Mouse (Mus musculus): ENCODE results near the gene Psg19.
"Not testable (repeated sequence)": the region's sequence is repeated elsewhere in the genome, so short reads cannot be mapped to it uniquely, and the experiment has no call there.

Psg19 gene

GRCm38 (mm10) chr7:18798420-18798819 lies at the start of gene Psg19:
TSS of gene Psg19 (minus strand) at chr7:18798520.
- no peak for DNase-seq (ENCODE audit: low spot score in 2 of 2)

- DNase-seq (ENCODE audit: low spot score in 2 of 2): no peak
Measured at GRCm38 (mm10) chr7:18844811-18845210, 46.5 kb upstream of the Psg19 start.

- DNase-seq (ENCODE audit: low spot score in 2 of 2): no peak
Measured at GRCm38 (mm10) chr7:18841174-18841567, 42.9 kb upstream of the Psg19 start.

GRCm38 (mm10) chr7:18840386-18841173 lies 42.3 kb upstream of the Psg19 start:
- peak; percentile 31 to 59 for DNase-seq (ENCODE audit: low spot score in 2 of 2)

DNA sequence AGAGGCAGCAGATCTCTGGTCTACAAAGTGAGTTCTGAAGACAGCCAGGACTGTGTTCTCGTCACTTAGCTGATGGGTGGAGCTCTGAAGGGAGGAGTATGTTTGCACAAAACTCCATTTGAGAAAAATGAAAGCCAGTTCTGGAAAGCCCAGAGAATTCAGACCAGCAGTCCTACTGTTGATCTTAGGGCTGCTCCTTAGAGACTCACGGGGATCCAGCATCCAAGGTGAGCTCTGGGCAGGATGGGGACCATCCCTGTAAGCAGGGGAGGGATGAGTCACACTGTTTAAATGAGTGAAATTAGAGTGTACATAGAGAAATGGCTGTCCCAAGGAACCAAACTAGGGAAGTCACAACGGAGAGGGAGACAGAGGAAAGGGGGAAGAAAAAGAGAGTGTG lies 41.5 kb upstream of the Psg19 start, which contains the start of gene Mill2:
Gene Mill2, plus strand, starts transcription at position 102 of the 400 bp plus-strand sequence.
- peak in 1 of 2 experiments; percentile 20 for DNase-seq (ENCODE audit: low spot score in 2 of 2)

DNA sequence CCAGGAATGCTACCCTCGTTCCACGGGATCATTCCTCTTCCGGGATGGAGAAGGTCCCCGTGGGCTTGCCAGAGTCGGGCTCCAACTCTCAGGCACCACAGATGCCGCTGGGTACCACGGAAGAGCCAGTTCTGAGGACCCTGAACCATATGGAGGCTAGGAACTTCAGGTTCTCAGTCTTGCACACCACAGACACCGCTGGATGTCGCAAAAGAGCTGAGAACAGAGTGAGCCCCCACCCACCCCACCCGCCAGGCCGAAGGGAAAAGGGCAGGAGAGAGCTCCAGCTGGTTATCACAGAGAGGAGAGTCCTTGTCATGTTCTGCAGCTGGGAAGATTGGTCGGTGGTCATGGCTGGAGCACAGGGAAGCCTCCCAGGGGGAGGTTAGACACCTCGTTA lies 34.0 kb upstream of the Psg19 start:
- no peak for DNase-seq (ENCODE audit: low spot score in 2 of 2)

DNA sequence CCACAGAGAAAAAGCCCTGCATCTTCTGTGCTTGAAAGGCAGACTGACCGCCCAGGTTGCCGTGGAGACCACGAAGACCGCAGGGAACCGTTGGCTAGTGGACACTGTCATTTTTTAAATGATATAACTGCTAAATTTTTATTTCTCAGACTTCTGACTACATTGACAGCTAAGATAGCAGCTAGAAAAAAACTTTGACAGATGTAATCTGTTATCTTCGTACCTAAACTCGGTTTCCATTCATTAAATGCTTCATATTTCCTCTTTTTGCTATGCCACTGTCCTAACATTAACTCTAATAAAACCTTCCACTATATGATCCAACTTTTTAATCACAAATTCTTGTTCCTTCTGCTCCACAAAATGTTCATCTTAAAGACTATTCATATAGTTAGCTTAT lies 31.2 kb upstream of the Psg19 start:
- no peak for DNase-seq (ENCODE audit: low spot score in 2 of 2)

DNA sequence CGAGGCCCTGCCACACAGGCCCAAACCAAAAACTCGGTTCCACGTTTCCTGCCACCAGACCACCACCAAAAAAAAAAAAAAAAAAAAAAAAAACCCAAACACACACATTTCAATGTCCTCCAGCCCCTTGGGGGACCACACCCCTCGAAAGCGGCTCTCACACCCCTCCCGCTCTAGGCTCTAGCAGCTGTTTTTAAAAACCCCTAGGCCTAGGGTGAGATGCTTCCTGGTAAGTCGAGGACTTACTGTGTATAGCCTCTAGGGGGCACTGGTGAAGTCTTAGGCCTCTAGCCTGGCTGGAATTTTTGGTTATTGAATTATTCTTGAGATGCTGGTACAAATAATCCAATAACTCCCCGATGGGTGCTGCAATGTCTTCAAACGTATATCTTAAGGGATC lies 30.3 kb upstream of the Psg19 start:
- no peak for DNase-seq (ENCODE audit: low spot score in 2 of 2)

DNA sequence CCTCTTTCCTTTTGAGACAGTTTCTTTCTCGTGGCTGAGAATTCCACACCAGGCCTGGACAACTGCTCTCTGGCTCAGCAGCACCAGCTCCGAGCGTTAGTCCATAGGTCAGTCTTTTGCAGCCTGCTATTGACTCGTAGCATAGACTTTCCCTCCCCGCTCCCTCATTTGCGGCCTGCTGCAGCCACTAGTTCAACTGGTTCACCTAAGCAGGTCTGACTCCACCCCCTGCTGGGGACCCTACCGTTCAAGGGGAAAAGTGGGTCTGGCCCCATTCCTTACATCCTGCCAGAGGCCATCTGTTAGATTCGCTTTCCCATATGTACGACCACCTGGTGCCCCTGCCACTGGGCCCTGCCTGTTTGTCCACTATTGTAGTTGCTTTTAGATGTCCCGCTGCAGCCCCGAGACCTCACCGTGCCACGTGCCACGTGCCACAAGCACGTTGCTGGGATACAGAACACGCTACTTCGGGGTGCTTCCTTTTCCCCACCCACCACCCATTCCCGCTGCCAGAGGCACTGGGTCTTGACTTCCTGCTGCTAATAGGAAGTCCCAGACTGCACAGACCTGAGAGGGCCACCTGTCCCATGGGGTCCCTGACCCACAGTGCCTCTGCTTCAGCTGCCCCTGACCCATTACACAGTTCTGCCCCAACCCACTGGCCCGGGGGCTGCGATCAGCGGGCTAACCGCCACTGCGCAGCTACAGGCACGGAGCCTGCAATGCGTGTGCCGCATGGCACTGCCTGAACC lies 29.6 kb upstream of the Psg19 start:
- DNase-seq (ENCODE audit: low spot score in 2 of 2): no peak

DNA sequence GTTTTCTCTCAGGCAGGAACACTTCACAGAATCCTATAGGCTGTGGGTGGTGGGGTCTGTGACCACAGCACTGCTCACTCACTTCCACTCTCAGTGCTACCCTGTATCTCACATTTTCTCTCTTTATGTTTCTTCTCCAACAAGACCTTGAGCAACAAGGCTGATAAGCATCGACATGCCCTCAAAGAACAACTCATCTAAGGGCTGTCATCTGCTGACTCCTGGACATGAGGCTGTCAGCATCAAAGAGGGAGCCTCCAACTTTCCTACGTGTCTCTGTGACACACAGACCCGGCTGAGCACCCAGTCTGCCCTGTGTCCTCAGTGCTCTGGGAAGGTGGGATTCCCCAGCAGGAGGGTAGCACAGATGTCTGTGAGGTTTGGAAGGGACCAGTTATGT lies 23.2 kb upstream of the Psg19 start, which contains the start of gene Psg17:
Gene Psg17, minus strand, starts transcription at position 101 of the 400 bp plus-strand sequence.
- DNase-seq (ENCODE audit: low spot score in 2 of 2): no peak

GRCm38 (mm10) chr7:18818301-18818700 lies 20.0 kb upstream of the Psg19 start:
- DNase-seq (ENCODE audit: low spot score in 2 of 2): no peak

GRCm38 (mm10) chr7:18803526-18803925 lies 5.2 kb upstream of the Psg19 start:
- no peak for DNase-seq (ENCODE audit: low spot score in 2 of 2)

DNA sequence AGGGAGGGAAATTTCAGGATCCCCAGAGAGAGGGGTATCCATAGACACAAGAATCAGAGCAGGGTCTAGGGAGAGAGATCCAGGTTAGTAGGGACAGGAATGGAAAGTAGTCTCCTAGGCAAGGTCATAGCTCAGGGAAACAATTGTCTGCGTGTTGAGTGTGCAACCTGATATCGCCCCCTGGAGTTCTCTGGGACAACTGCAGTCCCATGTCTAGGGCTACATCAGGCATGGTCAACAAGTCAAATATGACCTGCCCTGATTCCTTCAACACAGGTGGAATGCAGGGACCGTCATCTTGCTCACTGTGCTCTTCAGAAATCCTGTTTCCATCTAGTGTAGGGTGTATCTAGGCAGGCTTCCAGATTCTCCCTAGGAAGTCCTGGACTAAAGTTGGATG lies 809 bp upstream of the Psg19 start:
- no peak for DNase-seq (ENCODE audit: low spot score in 2 of 2)

DNA sequence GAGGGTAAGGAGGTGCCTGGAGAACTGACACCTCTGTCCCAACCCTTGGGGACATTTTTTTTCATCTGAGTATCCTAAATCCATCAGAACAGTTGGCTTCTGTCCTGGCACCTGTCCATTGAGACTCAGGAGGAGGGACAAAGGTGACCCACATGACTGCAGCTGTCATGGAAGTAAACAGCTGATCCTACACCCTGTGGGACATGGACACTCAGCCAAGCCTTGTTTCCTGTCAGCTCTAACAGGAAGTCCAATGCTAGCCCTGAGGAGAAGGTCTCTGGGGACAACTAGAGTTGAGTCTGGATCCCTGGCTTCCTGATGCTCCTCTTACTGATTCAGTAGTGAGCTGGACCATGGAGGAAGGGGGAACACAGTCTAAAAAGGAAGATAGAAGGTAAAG lies 7.6 kb downstream of the Psg19 start:
- DNase-seq (ENCODE audit: low spot score in 2 of 2): not testable (repeated sequence)

GRCm38 (mm10) chr7:18781301-18781700 lies 17.0 kb downstream of the Psg19 start:
- DNase-seq (ENCODE audit: low spot score in 2 of 2): not testable (repeated sequence)

DNA sequence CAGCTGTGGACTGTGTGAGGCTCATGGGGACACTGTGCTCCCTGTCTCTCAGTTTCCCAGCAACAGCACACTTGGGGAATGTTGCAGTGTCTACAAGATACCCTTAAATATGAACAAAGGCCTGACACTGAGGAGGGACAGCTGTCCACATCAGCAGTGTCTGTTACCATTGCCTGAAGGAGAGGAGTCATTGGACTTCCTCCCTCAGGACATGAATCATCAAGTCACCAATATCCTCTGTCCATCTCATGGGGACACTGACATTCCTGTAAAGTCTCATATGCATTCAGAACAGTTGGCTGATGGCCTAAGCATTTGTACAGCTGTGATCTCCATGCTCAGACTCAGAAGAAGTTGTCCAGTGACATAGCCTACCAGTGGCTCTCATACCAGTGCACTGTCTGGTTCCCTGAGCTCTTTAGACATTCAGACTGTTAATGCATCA lies 19.0 kb downstream of the Psg19 start:
- DNase-seq (ENCODE audit: low spot score in 2 of 2): no peak

DNA sequence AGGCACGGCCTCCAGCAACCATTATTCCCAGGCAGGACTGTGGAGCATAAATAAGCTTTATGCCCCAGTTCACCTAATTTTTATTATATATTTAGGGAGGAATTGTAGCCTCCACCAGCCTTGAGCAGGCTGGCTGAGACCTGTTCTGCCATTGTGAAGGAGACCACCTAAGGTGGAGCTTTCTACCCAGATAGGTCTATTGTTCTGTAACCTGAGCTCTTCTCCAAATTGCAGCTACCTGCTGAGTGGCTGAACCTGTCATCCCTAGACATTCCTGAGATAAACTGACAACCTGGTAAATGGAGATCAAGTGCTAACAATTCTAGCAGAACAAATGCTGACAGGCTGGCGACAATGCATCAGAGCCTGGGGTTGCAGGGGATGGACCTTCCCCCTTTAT lies 35.4 kb downstream of the Psg19 start:
- not testable (repeated sequence) for DNase-seq (ENCODE audit: low spot score in 2 of 2)

- not testable (repeated sequence) for DNase-seq (ENCODE audit: low spot score in 2 of 2)
Measured at GRCm38 (mm10) chr7:18760152-18760551, 38.2 kb downstream of the Psg19 start.

- not testable (repeated sequence) for DNase-seq (ENCODE audit: low spot score in 2 of 2)
Measured at GRCm38 (mm10) chr7:18749896-18750477, 48.3 kb downstream of the Psg19 start.

GRCm38 (mm10) chr7:18748994-18749895 lies 49.1 kb downstream of the Psg19 start:
- DNase-seq (ENCODE audit: low spot score in 2 of 2): no peak

- not testable (repeated sequence) for DNase-seq (ENCODE audit: low spot score in 2 of 2)
Measured at GRCm38 (mm10) chr7:18747420-18747819, 50.9 kb downstream of the Psg19 start.
